Mouse (Mus musculus) forebrain, embryonic 15.5 days (tissue): ENCODE results near the gene Ubc. TPM values are rescaled to one million over a fixed set of nuclear protein-coding genes. Genes with fewer than 3 reads are reported as not detected.

Experiments used
- ATAC-seq: fragments of 200-750 bp; cut with Nextera tagmentation; replicated peaks from 2 replicates; pipeline ENCODE4 v1.8.0; 2017; ENCODE audit warnings: mild to moderate bottlenecking, moderate TSS enrichment, moderate library complexity
- H3K27ac ChIP-seq: fragments of 300-500 bp; sonication (generic); replicated peaks from 2 replicates; pipeline ENCODE4 v1.5.1; 2015; ENCODE audit warnings: mild to moderate bottlenecking, inconsistent platforms
- H3K27me3 ChIP-seq: fragments of 300-500 bp; sonication (generic); 2 replicates; pipeline ENCODE4 v1.6.1; 2015; ENCODE audit warnings: inconsistent platforms
- H3K36me3 ChIP-seq: fragments of 300-500 bp; sonication (generic); 2 replicates; pipeline ENCODE4 v1.6.1; 2015; ENCODE audit warnings: mild to moderate bottlenecking, inconsistent platforms
- H3K4me1 ChIP-seq: fragments of 300-500 bp; sonication (generic); 2 replicates; pipeline ENCODE4 v1.6.1; 2015; ENCODE audit warnings: inconsistent platforms
- H3K4me2 ChIP-seq: fragments of 300-500 bp; sonication (generic); replicated peaks from 2 replicates; pipeline ENCODE4 v1.6.1; 2015; ENCODE audit warnings: mild to moderate bottlenecking, inconsistent platforms
- H3K4me3 ChIP-seq: fragments of 300-500 bp; sonication (generic); 2 replicates; pipeline ENCODE4 v1.5.1; 2015; ENCODE audit warnings: mild to moderate bottlenecking, inconsistent platforms
- H3K9ac ChIP-seq: fragments of 300-500 bp; sonication (generic); replicated peaks from 2 replicates; pipeline ENCODE4 v1.6.1; 2015; ENCODE audit warnings: mild to moderate bottlenecking, inconsistent platforms
- H3K9me3 ChIP-seq: fragments of 300-500 bp; sonication (generic); 2 replicates; pipeline ENCODE4 v1.6.1; 2016; ENCODE audit warnings: inconsistent platforms
- WGBS: fragments of 180-500 bp; shearing (Covaris S2); methylation state at CpG from one replicate; pipeline ENCODE4 v1.1.7; 2015; ENCODE audit warnings: mixed read lengths; 5-methylcytosine and 5-hydroxymethylcytosine counted together
- polyA plus RNA-seq: library from polyadenylated mRNA; unstranded; fragments of >200 nt; fragmentation: Nextera tagmentation; extraction: Ambion mirVana; gene quantifications from 2 replicates; pipeline ENCODE4 v1.2.1, GENCODE M21; 2015

Ubc gene
- polyA plus RNA-seq, 1 experiment from 2014 or later: 1,278 TPM

- Histone ChIP-seq H3K4me1 (no peaks in the 10 kb centered on the region), H3K4me3 (no peak overlapping the region), H3K27ac (no peak overlapping the region), H3K36me3 (no peaks in the 10 kb centered on the region), H3K27me3 (no peaks in the 10 kb centered on the region), H3K4me2 (no peak overlapping the region), H3K9ac (no peak overlapping the region), H3K9me3 (no peaks in the 10 kb centered on the region)
- ATAC-seq: no peak
- 94% methylated on average over 5 of the region's 5 CpGs for WGBS
Measured at GRCm38 (mm10) chr5:125351939-125352338, 38.1 kb downstream of the Ubc start.

GRCm38 (mm10) chr5:125351057-125351456, 38.9 kb downstream of the Ubc start:
- H3K4me1 ChIP-seq: no peaks in the 10 kb centered on the region
- WGBS: 76% methylated on average over 8 of the region's 8 CpGs
- H3K27ac ChIP-seq: no peak overlapping the region
- ATAC-seq: no peak
- no peaks in the 10 kb centered on the region for H3K9me3 ChIP-seq
- H3K4me2 ChIP-seq: no peak overlapping the region
- H3K27me3 ChIP-seq: no peaks in the 10 kb centered on the region
- no peak overlapping the region for H3K9ac ChIP-seq
- no peaks in the 10 kb centered on the region for H3K36me3 ChIP-seq
- H3K4me3 ChIP-seq: no peak overlapping the region

GRCm38 (mm10) chr5:125349391-125349790, 40.6 kb downstream of the Ubc start:
- Histone ChIP-seq H3K4me3 (no peak overlapping the region), H3K36me3 (no peaks in the 10 kb centered on the region), H3K9me3 (no peaks in the 10 kb centered on the region), H3K27me3 (no peaks in the 10 kb centered on the region), H3K4me1 (no peaks in the 10 kb centered on the region), H3K4me2 (no peak overlapping the region), H3K9ac (no peak overlapping the region), H3K27ac (no peak overlapping the region)
- ATAC-seq: no peak
- 71% methylated on average over 3 of the region's 3 CpGs for WGBS

- WGBS: 43% methylated on average over 8 of the region's 8 CpGs
- no peak overlapping the region for H3K4me2 ChIP-seq
Measured at GRCm38 (mm10) chr5:125348487-125348886, 41.5 kb downstream of the Ubc start.

GRCm38 (mm10) chr5:125348067-125348466, 41.9 kb downstream of the Ubc start:
- H3K36me3 ChIP-seq: no peaks in the 10 kb centered on the region
- H3K4me3 ChIP-seq: no peak overlapping the region
- H3K9me3 ChIP-seq: no peaks in the 10 kb centered on the region
- no peak overlapping the region for H3K27ac ChIP-seq
- WGBS: 71% methylated on average over 7 of the region's 7 CpGs
- no peak overlapping the region for H3K9ac ChIP-seq
- no peaks in the 10 kb centered on the region for H3K4me1 ChIP-seq
- H3K4me2 ChIP-seq: no peak overlapping the region
- no peaks in the 10 kb centered on the region for H3K27me3 ChIP-seq
- ATAC-seq: no peak

More at GRCm38 (mm10) chr5:125348487-125348886, 41.5 kb downstream of the Ubc start:
- Histone ChIP-seq H3K27me3 (no peaks in the 10 kb centered on the region), H3K9ac (no peak overlapping the region), H3K27ac (no peak overlapping the region), H3K4me3 (no peak overlapping the region), H3K4me1 (no peaks in the 10 kb centered on the region), H3K9me3 (no peaks in the 10 kb centered on the region), H3K36me3 (no peaks in the 10 kb centered on the region)
- ATAC-seq: no peak

GRCm38 (mm10) chr5:125344296-125344695, 45.7 kb downstream of the Ubc start:
- WGBS: 88% methylated on average over 6 of the region's 6 CpGs

GRCm38 (mm10) chr5:125341459-125342090, 48.4 kb downstream of the Ubc start:
- Histone ChIP-seq H3K4me2 (peak overlapping the region; percentile 92), H3K27ac (no peak overlapping the region), H3K27me3 (no peaks in the 10 kb centered on the region), H3K4me1 (peaks cover 26% of the 10 kb centered on the region), H3K9ac (no peak overlapping the region), H3K36me3 (no peaks in the 10 kb centered on the region), H3K4me3 (peak overlapping the region; percentile 61), H3K9me3 (no peaks in the 10 kb centered on the region)
- peak; percentile 39; the same call in 1 of the 2 replicates for ATAC-seq
- 61% methylated on average over 14 of the region's 14 CpGs for WGBS

More at GRCm38 (mm10) chr5:125344296-125344695, 45.7 kb downstream of the Ubc start:
- no peak for ATAC-seq
- no peak overlapping the region for H3K9ac ChIP-seq
- no peaks in the 10 kb centered on the region for H3K9me3 ChIP-seq
- no peaks in the 10 kb centered on the region for H3K27me3 ChIP-seq
- H3K4me2 ChIP-seq: no peak overlapping the region
- H3K4me1 ChIP-seq: peaks cover 22% of the 10 kb centered on the region
- H3K4me3 ChIP-seq: no peak overlapping the region
- H3K36me3 ChIP-seq: no peaks in the 10 kb centered on the region
- no peak overlapping the region for H3K27ac ChIP-seq

GRCm38 (mm10) chr5:125340547-125341262, 49.3 kb downstream of the Ubc start, which contains the start of gene Scarb1:
TSS of gene Scarb1 (minus strand) at chr5:125341094.
- Histone ChIP-seq H3K4me2 (peak within 1 kb of the TSS; percentile 92), H3K4me3 (peak within 1 kb of the TSS; percentile 61), H3K9ac (peak within 1 kb of the TSS; percentile 60), H3K9me3 (no peaks in the 10 kb centered on the region), H3K4me1 (peaks cover 26% of the 10 kb centered on the region), H3K27ac (no peak within 1 kb of the TSS), H3K36me3 (no peaks in the 10 kb centered on the region), H3K27me3 (no peaks in the 10 kb centered on the region)
- peak; percentile 82 for ATAC-seq
- WGBS: 0% methylated on average over 42 of the region's 42 CpGs

- H3K9me3 ChIP-seq: no peaks in the 10 kb centered on the region
- peaks cover 26% of the 10 kb centered on the region for H3K4me1 ChIP-seq
- H3K4me3 ChIP-seq: peak overlapping the region; percentile 61
- H3K9ac ChIP-seq: peak overlapping the region; percentile 60
- no peak overlapping the region for H3K27ac ChIP-seq
- no peaks in the 10 kb centered on the region for H3K27me3 ChIP-seq
- 3% methylated on average over 25 of the region's 25 CpGs for WGBS
- ATAC-seq: 0 out of 2 replicates have a peak, but pooled peaks have one; percentile 1
- no peaks in the 10 kb centered on the region for H3K36me3 ChIP-seq
- H3K4me2 ChIP-seq: peak overlapping the region; percentile 92
Measured at GRCm38 (mm10) chr5:125339851-125340531, 50.0 kb downstream of the Ubc start.

GRCm38 (mm10) chr5:125339108-125339751, 50.8 kb downstream of the Ubc start:
- no peaks in the 10 kb centered on the region for H3K9me3 ChIP-seq
- no peak overlapping the region for H3K9ac ChIP-seq
- no peaks in the 10 kb centered on the region for H3K36me3 ChIP-seq
- H3K4me3 ChIP-seq: peak overlapping the region; percentile 61
- peak overlapping the region; percentile 92 for H3K4me2 ChIP-seq
- WGBS: 5% methylated on average over 18 of the region's 18 CpGs
- no peaks in the 10 kb centered on the region for H3K27me3 ChIP-seq
- H3K27ac ChIP-seq: no peak overlapping the region
- no peak for ATAC-seq
- peaks cover 26% of the 10 kb centered on the region for H3K4me1 ChIP-seq

GRCm38 (mm10) chr5:125337526-125337925, 52.5 kb downstream of the Ubc start:
- Histone ChIP-seq H3K9ac (no peak overlapping the region), H3K4me3 (no peak overlapping the region), H3K27me3 (no peaks in the 10 kb centered on the region), H3K9me3 (no peaks in the 10 kb centered on the region), H3K4me2 (no peak overlapping the region), H3K4me1 (peaks cover 26% of the 10 kb centered on the region), H3K27ac (no peak overlapping the region), H3K36me3 (no peaks in the 10 kb centered on the region)
- no peak for ATAC-seq
- 53% methylated on average over 7 of the region's 7 CpGs for WGBS

GRCm38 (mm10) chr5:125337012-125337411, 53.0 kb downstream of the Ubc start:
- Histone ChIP-seq H3K9me3 (no peaks in the 10 kb centered on the region), H3K4me1 (peaks cover 26% of the 10 kb centered on the region), H3K9ac (no peak overlapping the region), H3K27me3 (no peaks in the 10 kb centered on the region), H3K27ac (no peak overlapping the region), H3K36me3 (no peaks in the 10 kb centered on the region), H3K4me3 (no peak overlapping the region), H3K4me2 (no peak overlapping the region)
- WGBS: 57% methylated on average over 9 of the region's 9 CpGs
- ATAC-seq: no peak
